Mouse (Mus musculus) E14TG2a.4 (cell line): ENCODE data around the gene Ahcyl2.

Source experiments
- CTCF ChIP-seq: conservative IDR thresholded peaks from 2 replicates; pipeline ENCODE4 v1.5.1; 2014; ENCODE audit warnings: low read length
- NANOG ChIP-seq: IDR thresholded peaks from 2 replicates; pipeline ENCODE4 v1.6.1; 2014; ENCODE audit warnings: borderline replicate concordance, low read length, mixed read lengths
- POU5F1 ChIP-seq: IDR thresholded peaks from 2 replicates; pipeline ENCODE4 v1.6.1; 2014; ENCODE audit warnings: low read length, borderline replicate concordance

GRCm38 (mm10) chr6:29762524-29762923, 5.3 kb upstream of the Ahcyl2 start:
- peak; percentile 87 for TF ChIP-seq CTCF
- TF ChIP-seq NANOG: no peak
- TF ChIP-seq POU5F1: no peak
